In genomic region chr15:9177038-9177437, GRCm38 (mm10) we compare ENCODE assay signal across 32 mouse cellular contexts.
"Had no signal": no experiment of that assay in that cellular context is flagged by ENCODE, and none has a peak within 500 bp of the region (broad histone marks: within the 10 kb centered on the region; RNA-seq: fewer than 3 reads in every experiment).

No protein-coding gene starts in this region.

- H3K27ac ChIP-seq: limb, embryonic 10.5 days; limb, embryonic 12.5 days; limb, embryonic 13.5 days; limb, embryonic 15.5 days; liver, embryonic 12.5 days; liver, embryonic 13.5 days; liver, embryonic 14.5 days; liver, embryonic 15.5 days; lung, embryonic 15.5 days; macrophage; midbrain, embryonic 10.5 days; midbrain, embryonic 12.5 days; midbrain, embryonic 13.5 days; midbrain, embryonic 15.5 days; neural tube, embryonic 12.5 days had no signal

- H3K27me3 ChIP-seq: limb, embryonic 12.5 days; limb, embryonic 13.5 days; limb, embryonic 15.5 days; liver, embryonic 12.5 days; liver, embryonic 13.5 days; liver, embryonic 15.5 days; lung, embryonic 15.5 days; megakaryocyte, embryonic 14.5 days; midbrain, embryonic 12.5 days; midbrain, embryonic 13.5 days; midbrain, embryonic 15.5 days; neural tube, embryonic 12.5 days had no signal

- H3K4me3 ChIP-seq: limb, embryonic 10.5 days; limb, embryonic 12.5 days; limb, embryonic 13.5 days; limb, embryonic 15.5 days; liver, embryonic 12.5 days; liver, embryonic 13.5 days; liver, embryonic 15.5 days; lung, embryonic 15.5 days; megakaryocyte, embryonic 14.5 days; midbrain, embryonic 10.5 days; midbrain, embryonic 12.5 days; midbrain, embryonic 13.5 days; midbrain, embryonic 15.5 days; myocyte; neural tube, embryonic 12.5 days had no signal

- H3K9me3 ChIP-seq: limb, embryonic 10.5 days; limb, embryonic 12.5 days; limb, embryonic 13.5 days; limb, embryonic 15.5 days; liver, embryonic 12.5 days; liver, embryonic 13.5 days; liver, embryonic 15.5 days; lung, embryonic 15.5 days; megakaryocyte, embryonic 14.5 days; midbrain, embryonic 10.5 days; midbrain, embryonic 12.5 days; midbrain, embryonic 13.5 days; midbrain, embryonic 15.5 days; neural tube, embryonic 12.5 days had no signal

- H3K9ac ChIP-seq: limb, embryonic 12.5 days; limb, embryonic 13.5 days; limb, embryonic 15.5 days; liver, embryonic 12.5 days; liver, embryonic 13.5 days; liver, embryonic 14.5 days; liver, embryonic 15.5 days; liver, postnatal 0 days; lung, embryonic 14.5 days; lung, embryonic 15.5 days; midbrain, embryonic 12.5 days; midbrain, embryonic 13.5 days; midbrain, embryonic 15.5 days; neural tube, embryonic 12.5 days had no signal

- H3K4me1 ChIP-seq: limb, embryonic 10.5 days; limb, embryonic 12.5 days; limb, embryonic 13.5 days; limb, embryonic 15.5 days; liver, embryonic 12.5 days; liver, embryonic 13.5 days; liver, embryonic 15.5 days; lung, embryonic 15.5 days; midbrain, embryonic 10.5 days; midbrain, embryonic 12.5 days; midbrain, embryonic 13.5 days; midbrain, embryonic 15.5 days; neural tube, embryonic 12.5 days had no signal

- H3K4me2 ChIP-seq: limb, embryonic 12.5 days; limb, embryonic 13.5 days; limb, embryonic 15.5 days; liver, embryonic 11.5 days; liver, embryonic 12.5 days; liver, embryonic 13.5 days; liver, embryonic 15.5 days; lung, embryonic 14.5 days; lung, embryonic 15.5 days; midbrain, embryonic 11.5 days; midbrain, embryonic 12.5 days; midbrain, embryonic 13.5 days; midbrain, embryonic 15.5 days; neural tube, embryonic 12.5 days had no signal

- DNase-seq: left cerebral cortex, postnatal 4 days; liver; liver, embryonic 13.5 days; liver, postnatal 0 days; lung, adult 18-20 months; lung, adult 2 months; lung, embryonic 14.5 days; lung, postnatal 10 days; lung, postnatal 14 days; lung, postnatal 36 days; lung, postnatal 4 days; midbrain, embryonic 14.5 days had no signal

- ATAC-seq: liver, embryonic 12.5 days; liver, postnatal 0 days; lung, postnatal 0 days; midbrain, embryonic 13.5 days; midbrain, embryonic 15.5 days; midbrain, embryonic 16.5 days had no signal
